Mouse (Mus musculus) testis, postnatal 10 days (tissue): Measurements from ENCODE around the gene Rgs5.

Experiments
- DNase-seq: peaks from one replicate; pipeline ENCODE4 v3.0.0; 2021; ENCODE audit warnings: low spot score

Gene Rgs5

DNA sequence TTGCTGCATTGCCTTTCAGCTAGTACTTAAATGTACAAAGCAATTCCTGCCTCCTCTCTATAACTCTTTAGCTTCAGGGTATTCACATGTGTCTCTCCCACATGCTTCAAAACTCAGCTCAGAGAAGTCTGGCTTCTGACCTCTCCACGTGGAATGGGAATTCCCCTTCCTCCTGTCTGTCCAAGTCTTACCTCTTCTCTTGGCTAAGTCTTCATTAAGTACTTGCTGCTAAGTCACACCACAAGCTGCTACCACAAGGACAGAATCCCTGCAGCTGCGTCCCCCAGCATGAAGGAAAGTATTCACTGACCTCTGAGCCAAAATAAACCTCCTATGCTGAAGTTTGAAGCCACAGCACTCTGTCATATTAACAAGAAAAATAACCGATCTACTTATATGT lies 71.0 kb downstream of the Rgs5 start:
- no peak for DNase-seq

DNA sequence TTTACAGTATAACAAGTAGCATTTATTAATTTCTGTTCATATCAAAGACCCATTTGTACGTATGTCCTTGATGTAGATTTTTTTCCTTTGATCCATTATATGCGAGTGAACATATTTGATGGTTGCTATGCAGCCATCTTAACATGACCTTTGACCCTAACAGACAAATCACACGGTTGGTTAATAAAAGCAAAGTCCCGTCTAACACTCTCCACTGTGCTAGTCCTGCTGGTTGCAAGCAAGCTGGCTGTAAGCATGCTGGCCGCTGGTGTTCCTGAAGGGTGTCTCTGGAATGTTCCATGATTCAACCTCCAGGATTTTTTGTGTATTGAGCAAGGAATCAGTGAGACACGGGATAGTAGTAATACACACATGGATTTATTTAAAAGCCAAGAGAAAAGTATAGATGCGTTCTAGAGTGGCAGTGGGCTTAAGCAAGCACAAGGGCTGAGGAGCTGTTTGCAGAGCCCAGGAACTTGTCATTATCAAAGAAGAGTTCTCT lies 75.3 kb downstream of the Rgs5 start:
- no peak for DNase-seq

DNA sequence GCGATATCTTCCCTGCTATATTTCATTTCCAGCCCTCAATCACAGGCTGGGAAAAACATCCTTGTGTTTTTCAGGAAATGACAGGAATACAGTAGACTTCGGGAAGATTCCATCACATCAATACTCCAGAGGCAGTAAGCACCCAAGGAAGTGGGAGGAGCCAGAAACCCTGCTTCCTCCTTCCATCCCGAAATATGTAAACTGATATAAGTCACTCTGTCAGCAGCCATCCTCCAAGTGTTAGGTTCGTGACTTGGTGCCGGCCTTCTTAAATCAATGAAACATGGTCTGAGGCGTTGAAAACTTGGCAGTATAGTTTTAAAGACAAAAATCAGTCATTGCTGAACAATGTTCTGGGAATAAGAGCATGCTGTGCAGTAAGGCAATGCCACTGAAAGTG lies 80.8 kb downstream of the Rgs5 start:
- no peak for DNase-seq

DNA sequence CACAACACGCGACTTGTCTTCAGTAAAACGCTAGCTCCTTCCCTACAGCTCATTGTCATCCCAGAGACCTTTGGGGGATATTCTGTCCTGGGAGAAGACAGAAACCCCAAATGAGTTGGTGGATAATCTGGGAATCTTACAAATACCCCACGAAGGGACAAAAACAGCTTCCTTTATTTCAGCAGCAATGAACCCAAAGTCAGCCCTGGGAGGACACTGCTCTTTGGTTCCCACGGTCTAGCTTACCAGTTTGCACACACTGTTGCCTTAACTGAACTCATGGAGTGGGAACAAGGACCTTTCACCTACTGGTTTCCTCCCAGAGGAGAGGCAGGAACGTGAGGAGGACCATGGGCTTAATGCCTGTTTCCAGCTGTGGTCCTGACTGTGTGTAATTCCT lies 81.9 kb downstream of the Rgs5 start:
- no peak for DNase-seq

DNA sequence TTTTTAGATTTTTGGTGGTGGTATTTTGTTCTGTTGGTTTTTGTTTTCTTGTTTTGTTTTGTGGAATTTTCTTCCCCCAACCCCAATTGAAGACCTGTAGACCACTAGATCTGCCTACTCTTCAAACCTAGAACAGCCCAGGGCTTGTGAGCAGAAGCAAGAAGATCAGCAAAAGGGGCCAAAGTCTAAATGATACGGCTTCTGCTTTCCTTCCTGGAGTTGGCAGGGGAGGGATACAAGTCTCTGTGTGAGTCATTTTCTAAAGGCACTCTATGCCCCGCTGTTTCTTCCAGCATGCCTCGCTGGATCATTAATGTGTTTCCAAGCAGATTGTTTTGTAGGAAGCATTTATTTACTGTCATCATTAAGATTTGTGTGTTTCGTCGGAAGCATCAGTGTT lies 85.8 kb downstream of the Rgs5 start:
- DNase-seq = no peak
